Mouse (Mus musculus) ES-Bruce4 (cell line): ENCODE data around the gene Gm10837.

Experiments
- EP300 ChIP-seq: IDR thresholded peaks from 2 replicates; pipeline ENCODE4 v1.6.1; 2011; ENCODE audit warnings: low read depth, low read length; ENCODE audit not compliant: insufficient read depth
- POLR2A ChIP-seq: IDR thresholded peaks from one replicate; pipeline ENCODE4 v1.8.1; 2011; ENCODE audit warnings: low read length; ENCODE audit not compliant: insufficient read depth

GRCm38 (mm10) chr14:122483556-122484421 lies 6.6 kb upstream of the Gm10837 start:
- TF ChIP-seq EP300 (no peak), POLR2A (no peak)
